In genomic region chr9:42278046-42278445, GRCm38 (mm10) we compare ENCODE assay signal across 16 mouse cellular contexts.
"Had no signal": no experiment of that assay in that cellular context is flagged by ENCODE, and none has a peak within 500 bp of the region (broad histone marks: within the 10 kb centered on the region; RNA-seq: fewer than 3 reads in every experiment).

No protein-coding gene starts in this region.

- H3K36me3 ChIP-seq: neural tube, embryonic 13.5 days; neural tube, embryonic 15.5 days; stomach, embryonic 15.5 days had no signal

- H3K4me3 ChIP-seq: neural tube, embryonic 13.5 days; neural tube, embryonic 15.5 days; stomach, embryonic 15.5 days had no signal

- H3K9ac ChIP-seq: neural tube, embryonic 13.5 days; neural tube, embryonic 15.5 days; stomach, embryonic 15.5 days had no signal

- H3K9me3 ChIP-seq: neural tube, embryonic 13.5 days; stomach, embryonic 15.5 days had no signal

- DNase-seq: retina, postnatal 1 day; right cerebral cortex, adult 18-20 months; right cerebral cortex, postnatal 14 days; right cerebral cortex, postnatal 25 days; right cerebral cortex, postnatal 4 days; spleen, adult 18-20 months; thymus, adult 18-20 months; thymus, adult 2 months; thymus, postnatal 14 days; thymus, postnatal 25 days; thymus, postnatal 36 days; thymus, postnatal 4 days had no signal

- H3K4me2 ChIP-seq: neural tube, embryonic 13.5 days; neural tube, embryonic 15.5 days; stomach, embryonic 15.5 days had no signal

- H3K27ac ChIP-seq: neural tube, embryonic 13.5 days; neural tube, embryonic 15.5 days; stomach, embryonic 15.5 days; stomach, postnatal 0 days had no signal

- H3K4me1 ChIP-seq: neural tube, embryonic 13.5 days; neural tube, embryonic 15.5 days; stomach, embryonic 15.5 days had no signal

- H3K27me3 ChIP-seq: neural tube, embryonic 13.5 days; neural tube, embryonic 15.5 days; stomach, embryonic 15.5 days had no signal
